Mouse (Mus musculus) adrenal gland, adult (tissue): Measurements from ENCODE around the gene Stx8.

ENCODE experiments used
- DNase-seq, 2 experiments: peaks; one replicate each; pipeline ENCODE4 v3.0.0; 2022 to 2023; ENCODE audit warnings: low spot score in 1 of 2; ENCODE audit not compliant: inconsistent age in 2 of 2

Gene Stx8

GRCm38 (mm10) chr11:68142296-68142695 lies 176.3 kb downstream of the Stx8 start:
- no peak for DNase-seq

- peak in 1 of 2 experiments; percentile 71 for DNase-seq
These were observed 178.5 kb downstream of the Stx8 start for GRCm38 (mm10) chr11:68144235-68145065.

- DNase-seq: no peak
These were observed 179.1 kb downstream of the Stx8 start for GRCm38 (mm10) chr11:68145066-68145585.

- no peak for DNase-seq
These were observed 179.8 kb downstream of the Stx8 start for GRCm38 (mm10) chr11:68145586-68146455.

GRCm38 (mm10) chr11:68146456-68146851 lies 180.5 kb downstream of the Stx8 start:
- no peak for DNase-seq

- DNase-seq: no peak
These were observed 184.9 kb downstream of the Stx8 start for GRCm38 (mm10) chr11:68150938-68151337.

GRCm38 (mm10) chr11:68155821-68156220 lies 189.8 kb downstream of the Stx8 start:
- no peak for DNase-seq

GRCm38 (mm10) chr11:68158166-68158565 lies 192.2 kb downstream of the Stx8 start:
- no peak for DNase-seq

- no peak for DNase-seq
These were observed 193.9 kb downstream of the Stx8 start for GRCm38 (mm10) chr11:68159867-68160266.

GRCm38 (mm10) chr11:68164408-68164807 lies 198.4 kb downstream of the Stx8 start:
- no peak for DNase-seq

- no peak for DNase-seq
These were observed 202.4 kb downstream of the Stx8 start for GRCm38 (mm10) chr11:68168427-68168826.

GRCm38 (mm10) chr11:68171973-68172647 lies 206.1 kb downstream of the Stx8 start:
- DNase-seq: peak in 1 of 2 experiments; percentile 53

- no peak for DNase-seq
These were observed 206.7 kb downstream of the Stx8 start for GRCm38 (mm10) chr11:68172648-68173045.

- no peak for DNase-seq
These were observed 210.6 kb downstream of the Stx8 start for GRCm38 (mm10) chr11:68176550-68176949.

GRCm38 (mm10) chr11:68177415-68177814 lies 211.4 kb downstream of the Stx8 start:
- DNase-seq: no peak

- no peak for DNase-seq
These were observed 219.7 kb downstream of the Stx8 start for GRCm38 (mm10) chr11:68185647-68186046.

- DNase-seq: no peak
These were observed 221.2 kb downstream of the Stx8 start for GRCm38 (mm10) chr11:68187242-68187641.

GRCm38 (mm10) chr11:68188695-68189201 lies 222.8 kb downstream of the Stx8 start:
- peak in 1 of 2 experiments; percentile 51 for DNase-seq

- DNase-seq: no peak
These were observed 224.9 kb downstream of the Stx8 start for GRCm38 (mm10) chr11:68190849-68191248.

GRCm38 (mm10) chr11:68195168-68195567 lies 229.2 kb downstream of the Stx8 start:
- DNase-seq: no peak

- no peak for DNase-seq
These were observed 229.7 kb downstream of the Stx8 start for GRCm38 (mm10) chr11:68195693-68196176.
